In genomic region chr4:128924841-128925606, GRCm38 (mm10) we compare ENCODE assay signal across 8 mouse cellular contexts. TPM values are rescaled to one million over a fixed set of nuclear protein-coding genes. Genes with fewer than 3 reads are reported as not detected.
DNase-seq lines count a peak whose midpoint lies in the region; ATAC-seq lines count a peak whose summit lies in the region.

No protein-coding gene starts in this region.

- no peaks in the 10 kb centered on the region for H3K36me3 ChIP-seq in forebrain, embryonic 13.5 days (ENCODE audit: poor library complexity, severe bottlenecking)
- no peaks in the 10 kb centered on the region for H3K36me3 ChIP-seq in liver, embryonic 16.5 days (ENCODE audit: control insufficient read depth, insufficient read depth)
- no peaks in the 10 kb centered on the region for H3K36me3 ChIP-seq in neural tube, embryonic 12.5 days

- H3K9ac ChIP-seq in forebrain, embryonic 13.5 days: peak overlapping the region; percentile 62
- no peak overlapping the region for H3K9ac ChIP-seq in liver, embryonic 16.5 days (ENCODE audit: low read depth, low read length)
- peak overlapping the region; percentile 48; the same call in 1 of the 2 replicates for H3K9ac ChIP-seq in neural tube, embryonic 12.5 days

- H3K27ac ChIP-seq in forebrain, embryonic 13.5 days: no peak overlapping the region
- no peak overlapping the region for H3K27ac ChIP-seq in liver, embryonic 16.5 days (ENCODE audit: low read length)
- H3K27ac ChIP-seq in neural tube, embryonic 12.5 days: 0 out of 2 replicates have a peak overlapping the region, but pooled peaks have one; percentile 53

- peak; percentile 100 for ATAC-seq in CD4-positive, CD25-positive, alpha-beta regulatory T cell, adult 4 months
- peak; percentile 87 for ATAC-seq in forebrain, embryonic 13.5 days
- ATAC-seq in liver, embryonic 16.5 days (ENCODE audit: low read depth): peak; percentile 32; the same call in 1 of the 2 replicates
- ATAC-seq in neural tube, embryonic 12.5 days (ENCODE audit: low FRiP score, low read depth): peak; percentile 83

- no peaks in the 10 kb centered on the region for H3K9me3 ChIP-seq in forebrain, embryonic 13.5 days (replicated peaks)
- no peaks in the 10 kb centered on the region for H3K9me3 ChIP-seq in liver, embryonic 16.5 days (replicated peaks; ENCODE audit: control insufficient read depth, low read length)
- no peaks in the 10 kb centered on the region for H3K9me3 ChIP-seq in neural tube, embryonic 12.5 days

- intact Hi-C loops in heart, postnatal 10 days (cut with DNase I): no loop called here

- peak; percentile 64 for DNase-seq in c-Kit-positive CD71-negative TER-119-negative erythroid progenitor cells, embryonic 14.5 days (ENCODE audit: low read depth)
- peak; percentile 80 to 83 for DNase-seq in heart, postnatal 10 days
- peak; percentile 63 for DNase-seq in large intestine, adult 2 months (ENCODE audit: low read depth, low spot score)
- peak; percentile 89 for DNase-seq in testis, postnatal 10 days (ENCODE audit: low spot score)

- H3K27me3 ChIP-seq in forebrain, embryonic 13.5 days: peaks cover 46% of the 10 kb centered on the region
- peaks cover 8% of the 10 kb centered on the region for H3K27me3 ChIP-seq in liver, embryonic 16.5 days (ENCODE audit: control insufficient read depth, insufficient read depth, low read depth, low read length)
- H3K27me3 ChIP-seq in neural tube, embryonic 12.5 days (replicated peaks): peaks cover 18% of the 10 kb centered on the region; the same call in 1 of the 2 replicates

- H3K4me2 ChIP-seq in forebrain, embryonic 13.5 days: peak overlapping the region; percentile 67
- H3K4me2 ChIP-seq in liver, embryonic 16.5 days (ENCODE audit: low read depth, low read length): peak overlapping the region; percentile 50
- peak overlapping the region; percentile 75 for H3K4me2 ChIP-seq in neural tube, embryonic 12.5 days (replicated peaks)

- H3K4me3 ChIP-seq in forebrain, embryonic 13.5 days: peak overlapping the region; percentile 38
- peak overlapping the region; percentile 32 for H3K4me3 ChIP-seq in liver, embryonic 16.5 days (ENCODE audit: low read depth, low read length)
- H3K4me3 ChIP-seq in neural tube, embryonic 12.5 days: peak overlapping the region; percentile 35

- H3K4me1 ChIP-seq in forebrain, embryonic 13.5 days: peaks cover 9% of the 10 kb centered on the region; the same call in 1 of the 2 replicates
- no peaks in the 10 kb centered on the region for H3K4me1 ChIP-seq in liver, embryonic 16.5 days (ENCODE audit: control insufficient read depth, low read depth, low read length)
- peaks cover 3% of the 10 kb centered on the region for H3K4me1 ChIP-seq in neural tube, embryonic 12.5 days

- 16% methylated on average over 36 of the region's 36 CpGs for WGBS in forebrain, embryonic 13.5 days
- WGBS in large intestine, adult 2 months: 12% methylated on average over 36 of the region's 36 CpGs
- WGBS in liver, embryonic 16.5 days (ENCODE audit: insufficient replicate concordance): 14% methylated on average over 36 of the region's 36 CpGs
- WGBS in neural tube, embryonic 12.5 days: 14% methylated on average over 36 of the region's 36 CpGs

RNA-seq across cellular contexts. Expression of gene Azin2, which starts 37.2 kb away (rescaled TPM):
- polyA plus RNA-seq in CD4-positive, CD25-positive, alpha-beta regulatory T cell, adult 4 months (2017; shearing (Covaris generic)): under 1 TPM in 1 of 2 experiments, not detected in 1; 0.66 TPM
- polyA plus RNA-seq in forebrain, embryonic 13.5 days (2015; fragmentation: Nextera tagmentation; extraction: Ambion mirVana): 11.3 and 13.5 TPM in 2 replicates
- 1 to 10 TPM; 5.8 to 6.0 TPM for total RNA-seq in heart, postnatal 10 days (2021)
- 2.8 and 3.4 TPM in 2 replicates for polyA plus RNA-seq in large intestine, adult 2 months (2012; rRNA removed)
- polyA plus RNA-seq in liver, embryonic 16.5 days (2015; fragmentation: Nextera tagmentation; extraction: Ambion mirVana): 0.71 and 0.76 TPM in 2 replicates
- polyA plus RNA-seq in neural tube, embryonic 12.5 days (2016; fragmentation: Nextera tagmentation; extraction: Ambion mirVana): 14.4 and 17.5 TPM in 2 replicates

RNA-seq across cellular contexts. Expression of gene Trim62, which starts 41.6 kb away (rescaled TPM):
- 1 to 10 TPM; 1.3 to 1.6 TPM for polyA plus RNA-seq in CD4-positive, CD25-positive, alpha-beta regulatory T cell, adult 4 months (2017; shearing (Covaris generic))
- 6.7 and 7.6 TPM in 2 replicates for polyA plus RNA-seq in forebrain, embryonic 13.5 days (2015; fragmentation: Nextera tagmentation; extraction: Ambion mirVana)
- 1 to 10 TPM; 2.3 to 2.5 TPM for total RNA-seq in heart, postnatal 10 days (2021)
- polyA plus RNA-seq in large intestine, adult 2 months (2012; rRNA removed): 2.9 and 3.1 TPM in 2 replicates
- 0.11 and 0.15 TPM in 2 replicates for polyA plus RNA-seq in liver, embryonic 16.5 days (2015; fragmentation: Nextera tagmentation; extraction: Ambion mirVana)
- 25.2 and 30.6 TPM in 2 replicates for polyA plus RNA-seq in neural tube, embryonic 12.5 days (2016; fragmentation: Nextera tagmentation; extraction: Ambion mirVana)

Comparison
In these comparisons a context has a peak if more than half of its experiments do, and no peak if none do; other contexts are left out.
1. ATAC-seq: peak in every context shown above with its lines; median percentile 100 in CD4-positive, CD25-positive, alpha-beta regulatory T cell, adult 4 months; 87 in forebrain, embryonic 13.5 days; 83 in neural tube, embryonic 12.5 days; 32 in liver, embryonic 16.5 days.